ENCODE assay signal across 10 mouse cellular contexts in genomic region chr17:4640555-4640954, GRCm38 (mm10).
DNase-seq lines count a peak whose midpoint lies in the region; ATAC-seq and TF ChIP-seq lines count a peak whose summit lies in the region.
"Had no signal": no experiment of that assay in that cellular context is flagged by ENCODE, and none has a peak within 500 bp of the region (broad histone marks: within the 10 kb centered on the region; RNA-seq: fewer than 3 reads in every experiment).

No protein-coding gene starts in this region.

- peak; percentile 47 for DNase-seq in kidney, adult 2 months
- DNase-seq in kidney, postnatal 14 days, result no peak
- DNase-seq in adrenal gland, postnatal 25 days, result peak; percentile 23
- peak; percentile 36 to 46 for DNase-seq in heart, postnatal 10 days
- peak; percentile 7 for DNase-seq in ovary, adult 18-20 months (ENCODE audit: low spot score)
- DNase-seq in right cerebral cortex, adult 18-20 months, result no peak
- no peak for DNase-seq in right cerebral cortex, postnatal 14 days
- DNase-seq: cerebellum, adult 8-10 months had no signal

- no peaks in the 10 kb centered on the region for H3K27me3 ChIP-seq in kidney, adult 2 months (replicated peaks; ENCODE audit: control insufficient read depth, insufficient read depth, low read length)

- intact Hi-C loops in heart, postnatal 10 days (cut with DNase I), result no loop called here

- 53% methylated on average over 7 of the region's 7 CpGs for WGBS in kidney, adult 2 months

- H3K4me1 ChIP-seq in kidney, adult 2 months (ENCODE audit: control insufficient read depth, insufficient read depth, low read length), result no peaks in the 10 kb centered on the region

- no peak for TF ChIP-seq POLR2A in kidney, adult 2 months (IDR thresholded peaks at IDR 0.05; ENCODE audit: low read depth, low read length)

- no peak overlapping the region for H3K4me3 ChIP-seq in kidney, adult 2 months (ENCODE audit: insufficient read depth, low read depth, low read length)

- H3K36me3 ChIP-seq in kidney, adult 2 months (ENCODE audit: control insufficient read depth, insufficient read depth, low read length), result no peaks in the 10 kb centered on the region

- no peak for ATAC-seq in inflammation-experienced regulatory T-cells, adult 6 months
- ATAC-seq: midbrain, embryonic 16.5 days had no signal

- no peak for TF ChIP-seq CTCF in kidney, adult 2 months (conservative IDR thresholded peaks at IDR 0.05; ENCODE audit: insufficient read depth, insufficient read length, low read depth, low read length)

- H3K27ac ChIP-seq in kidney, adult 2 months (ENCODE audit: insufficient read depth, low read depth, low read length), result no peak overlapping the region

Comparison
In these comparisons a context has a peak if more than half of its experiments do, and no peak if none do; other contexts are left out.
1. DNase-seq: peak in kidney, adult 2 months (single experiment), adrenal gland, postnatal 25 days (single experiment), heart, postnatal 10 days (2 of 2) and ovary, adult 18-20 months (single experiment); none in kidney, postnatal 14 days (single experiment), right cerebral cortex, adult 18-20 months (single experiment) and right cerebral cortex, postnatal 14 days (single experiment).